Mouse (Mus musculus) spleen, adult 2 months (tissue): Measurements from ENCODE around the gene Gm45717. TPM values are rescaled to one million over a fixed set of nuclear protein-coding genes. Genes with fewer than 3 reads are reported as not detected.

ENCODE experiments used
- DNase-seq, 2 experiments: peaks; one replicate each; pipeline versions ENCODE4 v3.0.0 to v3.0.0-alpha.2; 2012 to 2021; ENCODE audit warnings: low spot score in 2 of 2, low read depth in 1 of 2
- H3K27ac ChIP-seq: fragments of 200-500 bp; 2 replicates; pipeline ENCODE4 v1.5.1; 2012; ENCODE audit warnings: low read length, inconsistent platforms; ENCODE audit not compliant: insufficient read depth
- H3K27me3 ChIP-seq: fragments of 200-500 bp; 2 replicates; pipeline ENCODE4 v1.6.1; 2012; ENCODE audit warnings: mild to moderate bottlenecking, moderate library complexity, low read length, inconsistent platforms; ENCODE audit not compliant: control insufficient read depth, insufficient read depth
- H3K36me3 ChIP-seq: fragments of 200-500 bp; 2 replicates; pipeline ENCODE4 v1.6.1; 2012; ENCODE audit warnings: mild to moderate bottlenecking, low read length, inconsistent platforms; ENCODE audit not compliant: control insufficient read depth, insufficient read depth
- H3K4me1 ChIP-seq: fragments of 200-500 bp; 2 replicates; pipeline ENCODE4 v1.6.1; 2011; ENCODE audit warnings: inconsistent platforms; ENCODE audit not compliant: control insufficient read depth, insufficient read depth, insufficient read length
- H3K4me3 ChIP-seq: fragments of 200-500 bp; 2 replicates; pipeline ENCODE4 v1.5.1; 2011; ENCODE audit warnings: mild to moderate bottlenecking, inconsistent platforms; ENCODE audit not compliant: insufficient read depth, insufficient read length; ENCODE audit errors: extremely low read depth
- CTCF ChIP-seq: fragments of 200-500 bp; IDR thresholded peaks from 2 replicates; pipeline ENCODE4 v1.5.1; 2011; ENCODE audit warnings: mild to moderate bottlenecking, inconsistent platforms; ENCODE audit not compliant: insufficient read depth, insufficient read length, insufficient replicate concordance; ENCODE audit errors: extremely low read depth
- POLR2A ChIP-seq: fragments of 200-500 bp; IDR thresholded peaks from 2 replicates; pipeline ENCODE4 v1.6.1; 2011; ENCODE audit warnings: low read depth, low read length, inconsistent platforms
- WGBS: fragments of 180-500 bp; shearing (Covaris S2); methylation state at CpG from one replicate; pipeline ENCODE4 v1.1.7; 2018; 5-methylcytosine and 5-hydroxymethylcytosine counted together
- polyA plus RNA-seq: library from polyadenylated mRNA; depleted of rRNA; stranded (reverse); fragments of >200 nt; gene quantifications from 2 replicates; pipeline ENCODE4 v1.2.3, GENCODE M21; 2012

Gene Gm45717
- polyA plus RNA-seq, 1 experiment: not detected

GRCm38 (mm10) chr7:140944236-140944635, 11.5 kb downstream of the Gm45717 start:
- no peak for DNase-seq
- H3K4me1 ChIP-seq: peaks cover 26% of the 10 kb centered on the region; the same call in 1 of the 2 replicates
- TF ChIP-seq POLR2A (no peak), CTCF (no peak)
- 93% methylated on average over 7 of the region's 7 CpGs for WGBS
- no peak overlapping the region for H3K4me3 ChIP-seq
- no peaks in the 10 kb centered on the region for H3K27me3 ChIP-seq
- H3K27ac ChIP-seq: no peak overlapping the region
- no peaks in the 10 kb centered on the region for H3K36me3 ChIP-seq

GRCm38 (mm10) chr7:140943356-140943755, 12.4 kb downstream of the Gm45717 start:
- no peak for DNase-seq
- TF ChIP-seq POLR2A (no peak), CTCF (no peak)
- H3K27ac ChIP-seq: peak overlapping the region; percentile 89; the same call in 1 of the 2 replicates
- H3K27me3 ChIP-seq: no peaks in the 10 kb centered on the region
- WGBS: 77% methylated on average over 4 of the region's 4 CpGs
- H3K4me1 ChIP-seq: peaks cover 26% of the 10 kb centered on the region; the same call in 1 of the 2 replicates
- no peaks in the 10 kb centered on the region for H3K36me3 ChIP-seq
- no peak overlapping the region for H3K4me3 ChIP-seq

DNA sequence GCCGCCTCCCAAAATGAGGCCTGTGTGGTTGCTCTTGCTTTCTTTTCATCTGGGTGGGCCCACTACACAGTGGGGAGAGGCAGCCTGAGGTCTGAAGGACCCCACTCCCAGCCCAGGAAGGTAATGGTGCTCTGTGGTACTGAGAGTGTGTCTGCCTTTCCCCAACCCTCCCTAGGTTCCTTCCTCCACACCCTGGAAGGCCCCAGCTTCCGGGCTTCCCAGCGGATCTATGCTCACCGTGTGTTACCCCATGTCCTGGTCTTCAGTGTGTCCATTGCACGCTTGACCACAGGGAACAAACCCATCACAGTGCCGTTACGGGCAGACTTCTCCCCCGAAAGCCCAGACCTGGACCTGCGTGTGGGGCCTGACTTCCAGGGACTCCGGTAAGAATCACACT, 12.9 kb downstream of the Gm45717 start:
- no peak for TF ChIP-seq POLR2A
- no peak for TF ChIP-seq CTCF
- Histone ChIP-seq H3K36me3 (no peaks in the 10 kb centered on the region), H3K27ac (peak overlapping the region; percentile 89; the same call in 1 of the 2 replicates), H3K27me3 (no peaks in the 10 kb centered on the region), H3K4me3 (no peak overlapping the region), H3K4me1 (peaks cover 22% of the 10 kb centered on the region; the same call in 1 of the 2 replicates)
- DNase-seq: no peak
- WGBS: 82% methylated on average over 10 of the region's 10 CpGs

DNA sequence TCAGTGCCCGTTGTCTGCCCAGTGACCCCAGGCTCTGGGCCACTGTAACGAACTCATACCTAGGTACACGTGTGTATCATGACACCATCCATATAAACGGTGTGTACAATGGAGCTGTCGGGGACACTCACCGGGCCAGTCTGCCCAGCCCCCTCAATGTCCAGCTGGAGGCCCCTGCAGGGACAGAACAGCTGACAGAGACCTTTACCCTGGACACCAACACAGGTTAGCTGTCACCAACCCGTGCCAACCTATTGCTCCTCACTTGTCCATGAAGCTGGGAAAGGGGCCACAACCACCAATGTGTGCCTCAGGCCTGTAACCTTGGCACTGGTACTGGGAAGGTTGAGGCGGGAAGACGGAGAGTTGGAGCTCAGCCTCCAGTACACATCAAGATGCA, 13.4 kb downstream of the Gm45717 start:
- H3K4me1 ChIP-seq: peaks cover 18% of the 10 kb centered on the region; the same call in 1 of the 2 replicates
- H3K27me3 ChIP-seq: no peaks in the 10 kb centered on the region
- H3K36me3 ChIP-seq: no peaks in the 10 kb centered on the region
- DNase-seq: no peak
- TF ChIP-seq POLR2A (no peak), CTCF (no peak)
- WGBS: 58% methylated on average over 9 of the region's 9 CpGs
- H3K27ac ChIP-seq: peak overlapping the region; percentile 89
- H3K4me3 ChIP-seq: peak overlapping the region; percentile 60; the same call in 1 of the 2 replicates

GRCm38 (mm10) chr7:140941222-140942051, 14.3 kb downstream of the Gm45717 start, which contains the start of gene Pgghg:
TSS of gene Pgghg (plus strand) at chr7:140941391.
- peak; percentile 37; the same call in 1 of the 2 replicates for TF ChIP-seq POLR2A
- TF ChIP-seq CTCF: peak; percentile 78
- under 1% methylated on average over 33 of the region's 33 CpGs for WGBS
- peak; percentile 78 to 85 for DNase-seq
- Histone ChIP-seq H3K4me3 (peak within 1 kb of the TSS; percentile 60), H3K4me1 (peaks cover 9% of the 10 kb centered on the region; the same call in 1 of the 2 replicates), H3K27ac (peak within 1 kb of the TSS; percentile 89), H3K36me3 (no peaks in the 10 kb centered on the region), H3K27me3 (no peaks in the 10 kb centered on the region)

DNA sequence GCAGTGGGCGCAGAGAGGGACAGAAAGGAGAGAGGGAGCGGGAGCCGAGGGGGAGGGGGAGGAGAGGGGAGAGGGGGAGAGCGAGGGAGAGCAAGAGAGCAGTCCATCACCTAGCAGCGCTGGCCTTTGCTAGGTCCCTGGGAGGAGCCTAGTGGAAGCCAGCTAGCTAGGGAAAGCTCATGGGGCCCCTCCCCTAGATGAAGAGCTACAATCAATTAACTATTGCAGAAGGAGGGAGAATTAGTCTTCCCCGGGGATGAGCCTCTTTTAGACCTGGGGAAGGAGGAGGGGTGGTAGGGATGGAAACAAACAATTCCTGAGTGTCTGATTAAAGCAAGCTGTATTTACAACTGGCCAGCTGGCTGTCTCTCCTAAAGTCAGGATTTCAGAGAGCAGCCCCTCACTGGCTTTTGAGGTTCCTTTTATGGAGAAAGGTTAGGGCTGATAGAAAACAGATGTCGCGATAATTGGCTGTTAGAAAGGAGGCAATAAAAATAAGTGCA, 16.0 kb downstream of the Gm45717 start:
- H3K4me3 ChIP-seq: no peak overlapping the region
- DNase-seq: no peak
- peaks cover 8% of the 10 kb centered on the region; the same call in 1 of the 2 replicates for H3K4me1 ChIP-seq
- H3K27me3 ChIP-seq: no peaks in the 10 kb centered on the region
- no peaks in the 10 kb centered on the region for H3K36me3 ChIP-seq
- TF ChIP-seq CTCF (no peak), POLR2A (no peak)
- H3K27ac ChIP-seq: no peak overlapping the region
- 90% methylated on average over 8 of the region's 8 CpGs for WGBS
